ENCODE assay signal across 8 mouse cellular contexts in the genomic region with DNA sequence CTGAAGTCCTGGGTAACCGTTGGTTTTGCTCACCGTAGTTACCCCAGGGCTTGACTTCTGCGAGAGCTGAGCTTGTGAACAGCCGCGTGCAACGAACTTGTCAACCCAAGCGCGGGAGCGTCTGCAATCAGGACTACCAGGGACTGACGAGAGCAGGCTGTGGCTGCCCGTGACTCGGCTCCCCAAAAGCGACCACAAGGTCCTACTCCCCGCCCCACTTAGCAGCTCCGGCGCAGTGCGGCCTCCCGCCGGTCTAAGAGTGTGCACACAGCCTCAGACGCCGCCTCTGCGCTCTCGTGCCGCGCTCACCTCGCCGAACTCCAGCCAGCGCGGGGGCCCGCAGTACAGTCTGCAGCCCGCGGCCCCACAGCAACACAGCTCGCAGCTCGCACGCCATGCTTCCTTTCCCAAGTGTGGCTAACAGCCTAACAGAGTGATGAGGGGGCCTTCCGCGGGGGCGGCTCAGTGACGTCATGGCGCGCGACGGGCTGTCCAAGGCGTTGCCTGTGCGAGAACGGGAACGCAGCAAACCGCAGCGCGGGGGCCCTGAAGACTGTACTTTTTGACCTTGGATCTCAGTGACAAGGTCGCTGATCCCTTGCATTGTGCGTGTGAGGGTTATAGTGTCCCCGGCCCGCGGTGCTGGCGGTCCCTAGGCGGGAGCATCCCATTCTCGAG. TPM values are rescaled to one million over a fixed set of nuclear protein-coding genes. Genes with fewer than 3 reads are reported as not detected.
DNase-seq lines count a peak whose midpoint lies in the region; ATAC-seq and TF ChIP-seq lines count a peak whose summit lies in the region.

A gene (minus strand): TSS at position 444 of the 678 bp plus-strand sequence.

- no peak for TF ChIP-seq POLR2A in bone marrow macrophage, adult 2 months (IDR thresholded peaks at IDR 0.05; ENCODE audit: borderline replicate concordance, low read depth, low read length)
- TF ChIP-seq POLR2A in embryonic fibroblast, embryonic 13.5 days (IDR thresholded peaks at IDR 0.05; ENCODE audit: low read depth, low read length) = peak; percentile 86

- under 1% methylated on average over 58 of the region's 58 CpGs for WGBS in heart, embryonic 10.5 days
- under 1% methylated on average over 58 of the region's 58 CpGs for WGBS in kidney, embryonic 15.5 days

- H3K9ac ChIP-seq in kidney, embryonic 15.5 days = peak within 1 kb of the TSS; percentile 93

- peak; percentile 97 for ATAC-seq in kidney, embryonic 15.5 days (replicated peaks; ENCODE audit: low FRiP score)
- ATAC-seq in monocyte, adult 5-6 weeks (replicated peaks; ENCODE audit: insufficient number of reproducible peaks, low FRiP score, low TSS enrichment, poor library complexity, severe bottlenecking) = peak; percentile 90

- no peaks in the 10 kb centered on the region for H3K9me3 ChIP-seq in heart, embryonic 10.5 days
- no peaks in the 10 kb centered on the region for H3K9me3 ChIP-seq in kidney, embryonic 15.5 days (replicated peaks)

- peaks cover 12% of the 10 kb centered on the region for H3K36me3 ChIP-seq in heart, embryonic 10.5 days
- peaks cover 17% of the 10 kb centered on the region for H3K36me3 ChIP-seq in kidney, embryonic 15.5 days

- no peak for TF ChIP-seq CTCF in bone marrow macrophage, adult 2 months (IDR thresholded peaks at IDR 0.05; ENCODE audit: low read depth, low read length)
- no peak for TF ChIP-seq CTCF in embryonic fibroblast, embryonic 13.5 days (IDR thresholded peaks at IDR 0.05; ENCODE audit: borderline replicate concordance, insufficient read depth, low read length)

- H3K4me1 ChIP-seq in bone marrow macrophage, adult 2 months (ENCODE audit: control insufficient read depth, insufficient read depth, low read length) = peaks cover 52% of the 10 kb centered on the region
- H3K4me1 ChIP-seq in embryonic fibroblast, embryonic 13.5 days (ENCODE audit: control insufficient read depth, insufficient read depth, low read length) = peaks cover 7% of the 10 kb centered on the region
- H3K4me1 ChIP-seq in heart, embryonic 10.5 days = peaks cover 32% of the 10 kb centered on the region
- peaks cover 32% of the 10 kb centered on the region for H3K4me1 ChIP-seq in kidney, embryonic 15.5 days

- H3K4me3 ChIP-seq in bone marrow macrophage, adult 2 months (ENCODE audit: insufficient read depth, low read length) = peak within 1 kb of the TSS; percentile 94
- H3K4me3 ChIP-seq in embryonic fibroblast, embryonic 13.5 days (ENCODE audit: insufficient read depth, low read length) = peak within 1 kb of the TSS; percentile 92
- peak within 1 kb of the TSS; percentile 98 for H3K4me3 ChIP-seq in heart, embryonic 10.5 days
- H3K4me3 ChIP-seq in kidney, embryonic 15.5 days (replicated peaks) = peak within 1 kb of the TSS; percentile 98

- DNase-seq in A20 (ENCODE audit: low read depth, low spot score) (peak; percentile 94), liver (peak; percentile 93)
- DNase-seq in heart, embryonic 10.5 days (ENCODE audit: low spot score) = peak; percentile 95
- peak; percentile 95 to 99 for DNase-seq in spleen, postnatal 4 days (ENCODE audit: low spot score in 2 of 2)

- H3K4me2 ChIP-seq in kidney, embryonic 15.5 days = peak within 1 kb of the TSS; percentile 67

- H3K27ac ChIP-seq in bone marrow macrophage, adult 2 months (ENCODE audit: insufficient read depth, low read depth, low read length) = peak within 1 kb of the TSS; percentile 85
- peak within 1 kb of the TSS; percentile 80 for H3K27ac ChIP-seq in embryonic fibroblast, embryonic 13.5 days (ENCODE audit: insufficient read depth, low read length)
- peak within 1 kb of the TSS; percentile 95 for H3K27ac ChIP-seq in heart, embryonic 10.5 days
- peak within 1 kb of the TSS; percentile 88 for H3K27ac ChIP-seq in kidney, embryonic 15.5 days

- no peaks in the 10 kb centered on the region for H3K27me3 ChIP-seq in heart, embryonic 10.5 days (ENCODE audit: insufficient read depth, poor library complexity, severe bottlenecking)
- H3K27me3 ChIP-seq in kidney, embryonic 15.5 days = no peaks in the 10 kb centered on the region

RNA-seq across cellular contexts. Expression of the gene that starts here (rescaled TPM):
- 34.4 and 35.4 TPM in 2 replicates for polyA plus RNA-seq in bone marrow macrophage, adult 2 months (2012; ENCODE audit: insufficient read depth, insufficient read length, missing spikeins)
- 60.5 and 67.1 TPM in 2 replicates for polyA plus RNA-seq in embryonic fibroblast, embryonic 13.5 days (2011; ENCODE audit: insufficient read length, low read depth, missing spikeins)
- 105 and 112 TPM in 2 replicates for polyA plus RNA-seq in heart, embryonic 10.5 days (2016; fragmentation: Nextera tagmentation; extraction: Ambion mirVana)
- 105 and 110 TPM in 2 replicates for polyA plus RNA-seq in kidney, embryonic 15.5 days (2015; fragmentation: Nextera tagmentation; extraction: Ambion mirVana)
- total RNA-seq in monocyte, adult 5-6 weeks (2017) = 29.8 to 50.5 TPM (median 41.3 TPM) in 3 replicates

Comparison
In these comparisons a context has a peak if more than half of its experiments do, and no peak if none do; other contexts are left out.
1. Peak in every context shown above with its lines: DNase-seq, ATAC-seq, H3K4me3 ChIP-seq and H3K27ac ChIP-seq.